Mouse (Mus musculus) embryonic stem cell, embryonic (primary cell): ENCODE measurements around the gene Sorbs2.

Experiments used
- CTCF ChIA-PET, 4 experiments: fragments of 300-600 bp in 2 of 4; fragments of 350-600 bp in 2 of 4; sonication (Branson Sonifier 250); formaldehyde crosslinking; loops; one replicate each; lab custom pipeline; 2022; ENCODE audit warnings: inconsistent platforms in 2 of 4; lab: Charles Lee
- POLR2A ChIA-PET, 4 experiments: fragments of 300-600 bp in 2 of 4; fragments of 350-600 bp in 2 of 4; sonication (Branson Sonifier 250); formaldehyde crosslinking; loops; one replicate each; lab custom pipeline; 2022; ENCODE audit warnings: antibody characterized with exemption in 4 of 4, inconsistent platforms in 1 of 4; lab: Charles Lee

Sorbs2 gene

DNA sequence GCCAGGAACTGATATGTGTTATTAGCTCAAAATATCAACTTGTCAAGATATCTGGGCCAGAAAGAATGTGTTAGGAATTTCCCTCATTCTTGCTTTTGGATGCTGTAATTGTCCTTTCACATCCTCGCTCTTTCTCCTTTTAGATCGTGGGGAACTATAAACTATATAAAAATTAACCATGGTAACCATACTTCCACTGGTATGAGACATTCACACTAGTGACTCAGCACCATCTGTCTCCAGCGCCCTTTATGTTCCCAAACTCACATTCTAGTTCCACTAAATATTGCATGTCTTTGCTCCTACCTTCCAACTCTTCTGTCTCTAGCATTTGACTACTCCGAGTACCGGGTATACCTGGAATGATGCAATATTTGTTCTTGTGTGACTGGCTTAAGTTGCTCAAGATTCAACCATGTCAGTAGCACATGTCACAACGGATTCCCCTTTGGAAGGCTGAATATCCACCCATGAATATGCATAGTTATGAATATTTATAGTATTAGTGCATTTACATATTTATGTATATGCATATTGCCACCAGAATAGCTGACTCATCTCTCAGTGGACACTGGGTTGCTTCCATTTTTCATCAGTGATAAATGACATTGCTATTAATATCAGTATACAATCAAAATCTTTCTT, 51.7 kb downstream of the Sorbs2 start:
- CTCF ChIA-PET = no interaction called here
- POLR2A ChIA-PET = no interaction called here

DNA sequence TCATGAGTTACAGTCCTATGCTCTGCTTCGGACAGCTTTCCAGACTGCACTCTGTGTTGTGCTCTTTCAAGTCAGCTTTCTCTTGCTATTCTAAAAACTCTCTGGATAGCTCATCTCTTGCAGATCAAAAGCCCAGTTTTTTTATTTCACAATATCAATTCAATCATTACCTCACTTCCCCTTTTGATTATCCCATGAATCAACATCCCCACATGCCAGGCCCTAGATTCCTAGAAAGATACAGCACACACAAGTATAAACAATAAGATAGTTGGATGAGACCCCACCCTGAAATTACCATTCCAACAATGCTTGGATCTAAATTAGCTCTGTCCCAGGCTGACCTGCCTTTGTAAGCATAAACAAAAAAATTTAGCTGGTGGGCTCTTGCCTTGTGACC, 57.6 kb downstream of the Sorbs2 start:
- ChIA-PET CTCF (interaction anchor here in 1 of 4 experiments (0.6 kb wide), 1 partner anchor 10 kb away, joined by 3 read pairs; no protein-coding TSS in a partner anchor), POLR2A (no interaction called here)

GRCm38 (mm10) chr8:45570117-45570516, 62.5 kb downstream of the Sorbs2 start:
- POLR2A ChIA-PET = no interaction called here
- CTCF ChIA-PET = no interaction called here

GRCm38 (mm10) chr8:45579714-45580543, 72.3 kb downstream of the Sorbs2 start:
- POLR2A ChIA-PET = no interaction called here
- CTCF ChIA-PET = interaction anchor here in 1 of 4 experiments (0.6 kb wide), 1 partner anchor 564 kb away, joined by 4 read pairs; no protein-coding TSS in a partner anchor

GRCm38 (mm10) chr8:45580544-45580866, 72.9 kb downstream of the Sorbs2 start:
- CTCF ChIA-PET = interaction anchor here in 1 of 4 experiments (0.6 kb wide), 1 partner anchor 564 kb away, joined by 4 read pairs; no protein-coding TSS in a partner anchor
- POLR2A ChIA-PET = no interaction called here

- ChIA-PET POLR2A (interaction anchor here in 1 of 4 experiments (0.6 kb wide), 1 partner anchor 409 kb away, joined by 5 read pairs; no protein-coding TSS in a partner anchor), CTCF (no interaction called here)
Measured at GRCm38 (mm10) chr8:45583856-45584255, 76.3 kb downstream of the Sorbs2 start.

DNA sequence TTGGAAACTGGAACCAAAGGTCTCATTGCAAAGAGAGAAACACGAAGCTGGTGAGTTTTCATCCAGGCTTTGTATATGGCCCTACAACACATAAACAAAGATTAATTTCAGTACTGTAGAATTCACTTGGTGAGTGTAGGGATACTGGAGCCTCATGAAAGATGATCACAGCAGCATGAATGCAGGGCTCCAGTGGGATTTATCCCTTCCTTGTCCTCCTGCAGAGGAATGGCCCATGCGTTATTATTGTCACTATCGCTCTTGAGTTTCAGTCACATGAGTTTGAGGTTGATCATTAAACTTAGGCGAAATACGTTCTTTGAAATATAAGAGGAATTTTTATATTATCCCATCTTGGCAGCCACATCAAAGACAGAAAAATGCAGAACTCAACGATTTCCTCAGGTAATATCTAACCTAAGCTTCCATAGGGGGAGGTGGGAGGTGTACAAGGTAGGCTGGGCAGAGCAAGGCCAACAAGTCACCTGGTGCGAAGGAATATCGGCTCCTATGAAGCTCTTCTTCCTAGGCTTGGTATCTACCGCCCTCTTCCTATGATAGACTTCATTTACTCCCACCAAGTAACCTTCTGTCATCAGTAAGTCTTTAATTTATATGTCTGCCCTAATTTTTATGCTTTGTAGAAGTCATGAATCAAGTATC, 76.9 kb downstream of the Sorbs2 start:
- CTCF ChIA-PET = no interaction called here
- POLR2A ChIA-PET = no interaction called here

DNA sequence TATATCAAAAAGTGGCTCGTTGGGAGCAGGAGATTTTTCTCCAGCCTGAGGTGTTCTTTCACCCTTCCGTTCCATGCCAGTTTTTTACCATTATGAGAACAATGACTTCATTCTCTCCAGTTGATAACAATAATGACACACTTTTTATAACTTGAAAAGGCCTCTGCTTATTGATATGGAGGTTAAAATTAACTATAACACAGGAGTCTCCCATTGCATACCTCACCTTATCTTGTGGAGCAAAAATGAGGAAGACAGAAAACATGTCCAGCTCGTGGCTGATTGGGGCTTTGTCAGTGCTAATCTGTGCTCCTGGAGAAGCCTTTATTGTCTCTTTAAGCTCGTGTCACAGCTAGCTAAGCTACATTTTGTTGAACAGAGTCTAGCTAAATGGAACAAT, 77.6 kb downstream of the Sorbs2 start:
- POLR2A ChIA-PET = no interaction called here
- CTCF ChIA-PET = no interaction called here

DNA sequence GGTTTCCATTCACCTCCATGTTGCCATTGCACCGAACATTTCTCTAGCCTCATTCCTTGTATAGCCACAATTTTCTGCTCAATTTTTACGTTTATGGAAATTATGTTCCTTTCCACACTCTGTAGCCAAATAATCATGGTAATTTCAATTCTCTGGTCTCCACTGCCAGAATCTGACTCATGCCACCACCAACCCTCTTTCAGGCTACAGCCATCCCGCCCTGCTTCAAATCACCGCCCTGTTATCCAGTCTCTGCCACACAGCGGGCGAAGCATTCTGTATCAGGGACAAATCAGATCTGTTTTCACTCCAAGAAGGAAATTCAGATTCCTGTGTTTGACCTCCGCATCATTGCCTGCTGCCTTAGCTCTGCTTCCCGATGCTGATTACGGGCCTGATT, 79.4 kb downstream of the Sorbs2 start:
- ChIA-PET CTCF (no interaction called here), POLR2A (interaction anchor here in 1 of 4 experiments (0.5 kb wide), 1 partner anchor 284 kb away, joined by 3 read pairs; no protein-coding TSS in a partner anchor)

GRCm38 (mm10) chr8:45591888-45592287, 84.3 kb downstream of the Sorbs2 start:
- ChIA-PET POLR2A (no interaction called here), CTCF (interaction anchor here in 1 of 4 experiments (0.6 kb wide), 1 partner anchor 20 kb away, joined by 3 read pairs; no protein-coding TSS in a partner anchor)

- CTCF ChIA-PET = no interaction called here
- POLR2A ChIA-PET = no interaction called here
Measured at GRCm38 (mm10) chr8:45593711-45594110, 86.1 kb downstream of the Sorbs2 start.

DNA sequence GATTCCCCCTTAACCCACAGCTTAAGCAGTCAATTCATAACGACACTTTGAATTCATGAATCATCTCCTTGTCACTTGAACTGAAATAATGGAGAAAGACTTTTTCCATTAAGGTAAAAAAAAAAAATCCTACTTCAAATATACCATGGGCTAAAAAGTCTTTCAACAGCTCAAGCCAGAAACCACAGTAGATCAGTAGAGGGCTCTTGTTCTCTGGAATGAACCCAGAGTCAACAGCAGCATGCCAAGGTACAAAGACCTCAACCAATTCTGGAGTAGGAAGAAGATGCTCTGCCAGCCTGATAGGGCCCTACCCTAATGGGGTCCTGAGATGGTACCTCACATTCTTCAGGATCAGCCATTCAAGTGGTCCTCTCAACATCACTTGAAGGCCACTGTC, 88.4 kb downstream of the Sorbs2 start:
- ChIA-PET CTCF (no interaction called here), POLR2A (no interaction called here)

- POLR2A ChIA-PET = interaction anchor here in 1 of 4 experiments (0.7 kb wide), 1 partner anchor 11 kb away, joined by 3 read pairs; no protein-coding TSS in a partner anchor
Measured at GRCm38 (mm10) chr8:45596591-45596990, 89.0 kb downstream of the Sorbs2 start.

GRCm38 (mm10) chr8:45597631-45598420, 90.2 kb downstream of the Sorbs2 start:
- ChIA-PET POLR2A (no interaction called here), CTCF (no interaction called here)

More at GRCm38 (mm10) chr8:45596591-45596990, 89.0 kb downstream of the Sorbs2 start:
- CTCF ChIA-PET = no interaction called here

GRCm38 (mm10) chr8:45598883-45599282, 91.3 kb downstream of the Sorbs2 start:
- ChIA-PET CTCF (no interaction called here), POLR2A (no interaction called here)

DNA sequence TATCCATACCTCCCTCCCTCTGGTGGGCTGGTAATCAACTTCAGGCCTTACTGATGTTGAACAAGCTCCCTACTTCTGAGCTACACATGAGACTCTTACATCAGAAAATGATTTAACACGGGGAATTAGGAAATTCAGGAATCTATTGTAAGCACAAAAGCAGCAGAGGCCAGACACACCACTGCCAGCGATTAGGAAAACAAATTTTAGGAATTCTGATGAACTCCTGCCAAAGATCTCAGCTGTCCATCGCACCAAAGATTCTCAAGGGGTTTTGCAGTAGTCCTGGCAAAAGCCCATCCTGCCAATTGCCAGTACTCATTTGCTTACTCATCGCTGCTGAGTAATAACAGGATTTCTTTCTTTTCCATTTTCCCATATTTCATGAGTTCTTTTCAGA, 94.4 kb downstream of the Sorbs2 start:
- ChIA-PET POLR2A (no interaction called here), CTCF (no interaction called here)

GRCm38 (mm10) chr8:45605419-45605818, 97.8 kb downstream of the Sorbs2 start:
- CTCF ChIA-PET = interaction anchor here in 1 of 4 experiments (0.5 kb wide), 1 partner anchor 337 kb away, joined by 3 read pairs; no protein-coding TSS in a partner anchor
- POLR2A ChIA-PET = no interaction called here

DNA sequence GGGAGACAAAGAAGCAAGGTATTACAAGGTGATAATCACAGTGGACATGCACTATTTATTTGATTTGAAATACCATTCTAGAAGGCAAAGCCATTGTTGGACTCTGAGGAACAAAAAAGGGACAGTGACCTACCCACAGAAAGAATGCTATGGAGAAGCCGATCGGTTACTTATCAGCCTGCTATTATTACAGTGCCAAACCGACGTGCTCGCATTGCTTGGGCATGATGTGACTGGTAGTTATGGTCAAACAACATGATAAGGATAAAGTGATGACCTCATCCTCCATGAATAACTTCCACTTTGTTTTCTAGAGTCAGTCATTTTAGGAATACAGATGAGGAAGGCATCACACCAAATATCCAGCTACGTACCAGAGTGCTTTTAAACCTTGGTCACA, 99.4 kb downstream of the Sorbs2 start:
- CTCF ChIA-PET = no interaction called here
- POLR2A ChIA-PET = interaction anchor here in 2 of 4 experiments (0.6 kb wide), 2 partner anchors 10 to 556 kb away, joined by 3 read pairs; no protein-coding TSS in a partner anchor

DNA sequence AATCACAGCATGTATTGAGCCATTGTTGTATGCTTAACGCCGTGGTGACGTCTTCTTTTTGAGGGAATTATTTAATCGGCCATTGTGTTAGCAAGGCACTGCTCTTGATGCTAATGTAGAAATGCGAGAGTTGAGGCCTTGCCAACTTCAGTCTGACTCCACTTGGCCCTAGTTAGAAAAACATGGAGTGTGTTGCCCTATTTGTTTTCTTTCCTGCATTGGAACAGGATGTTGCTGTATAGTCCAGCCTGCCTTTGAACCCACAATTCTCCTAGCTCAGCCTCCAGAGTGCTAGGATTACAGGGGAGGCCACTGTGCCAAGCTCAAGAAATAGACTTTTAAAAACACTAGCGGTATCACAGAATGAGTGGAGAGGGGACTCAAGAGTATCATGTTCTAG, 100.8 kb downstream of the Sorbs2 start:
- ChIA-PET CTCF (interaction anchor here in 1 of 4 experiments (0.5 kb wide), 1 partner anchor 19 kb away, joined by 3 read pairs; no protein-coding TSS in a partner anchor), POLR2A (no interaction called here)
